Mouse (Mus musculus) heart, adult 2 months (tissue): Measurements from ENCODE around the gene Olfr479. TPM values are rescaled to one million over a fixed set of nuclear protein-coding genes. Genes with fewer than 3 reads are reported as not detected.
"Not testable (repeated sequence)": the region's sequence is repeated elsewhere in the genome, so short reads cannot be mapped to it uniquely, and the experiment has no call there.

Experiments used
- DNase-seq, 2 experiments: peaks; one replicate each; pipeline ENCODE4 v3.0.0; 2021
- H3K27ac ChIP-seq: fragments of 200-600 bp; 2 replicates; pipeline ENCODE4 v1.8.1; 2022
- H3K27me3 ChIP-seq: fragments of 200-500 bp; 2 replicates; pipeline ENCODE4 v1.6.1; 2012; ENCODE audit warnings: mild to moderate bottlenecking, low read length, inconsistent platforms, mixed read lengths; ENCODE audit not compliant: control insufficient read depth, insufficient read depth
- H3K36me3 ChIP-seq: fragments of 200-500 bp; 2 replicates; pipeline ENCODE4 v1.6.1; 2012; ENCODE audit warnings: low read length, inconsistent platforms; ENCODE audit not compliant: control insufficient read depth, insufficient read depth
- H3K4me1 ChIP-seq: fragments of 200-500 bp; 2 replicates; pipeline ENCODE4 v1.6.1; 2011; ENCODE audit warnings: low read length; ENCODE audit not compliant: control insufficient read depth, insufficient read depth
- H3K4me3 ChIP-seq: fragments of 200-600 bp; 2 replicates; pipeline ENCODE4 v1.8.1; 2022
- H3K79me2 ChIP-seq: fragments of 200-500 bp; replicated peaks from 2 replicates; pipeline ENCODE4 v1.6.1; 2012; ENCODE audit warnings: mild to moderate bottlenecking, inconsistent platforms, low read length, moderate library complexity, mixed read lengths; ENCODE audit not compliant: control insufficient read depth, insufficient read depth
- H3K9ac ChIP-seq: fragments of 200-500 bp; 2 replicates; pipeline ENCODE4 v1.6.1; 2012; ENCODE audit warnings: low read depth, mild to moderate bottlenecking, control low read depth, inconsistent platforms, low read length, mixed read lengths
- CTCF ChIP-seq: fragments of 200-600 bp; IDR thresholded peaks from 2 replicates; pipeline ENCODE4 v1.8.1; 2022; ENCODE audit warnings: antibody characterized with exemption, mild to moderate bottlenecking, moderate library complexity
- EP300 ChIP-seq: fragments of 200-500 bp; IDR thresholded peaks from 2 replicates; pipeline ENCODE4 v1.6.1; 2011; ENCODE audit warnings: low read depth, low read length, control low read depth; ENCODE audit not compliant: insufficient read depth
- POLR2A ChIP-seq: fragments of 200-500 bp; IDR thresholded peaks from 2 replicates; pipeline ENCODE4 v1.6.1; 2011; ENCODE audit warnings: mild to moderate bottlenecking, low read depth, low read length, control low read depth; ENCODE audit not compliant: insufficient read depth
- WGBS: fragments of 180-500 bp; shearing (Covaris S2); methylation state at CpG from one replicate; pipeline ENCODE4 v1.1.7; 2018; 5-methylcytosine and 5-hydroxymethylcytosine counted together
- intact Hi-C: fragments of 180-260 bp; cut with DNase I; formaldehyde crosslinking; loops from one replicate; pipeline ENCODE4 v1.15.1; 2025
- long read RNA-seq: library from polyadenylated mRNA; stranded (forward); transcript quantifications from one replicate; pipeline ENCODE4 v2.0.0, GENCODE M21; 2021
- polyA plus RNA-seq: library from polyadenylated mRNA; depleted of rRNA; stranded (reverse); fragments of >200 nt; gene quantifications from 2 replicates; pipeline ENCODE4 v1.2.3, GENCODE M21; 2012; rRNA removed
- total RNA-seq, 2 experiments: library from RNA; stranded (reverse); gene quantifications; 2 replicates each; pipeline ENCODE4 v1.2.3; 2021

The Olfr479 gene
- total RNA-seq (not detected), polyA plus RNA-seq (not detected in 2 replicates)
- long read RNA-seq = 0 reads

- DNase-seq = no peak
- intact Hi-C loops = no loop called here
- Histone ChIP-seq H3K27ac (no peak within 1 kb of the TSS), H3K27me3 (no peaks in the 10 kb centered on the region), H3K4me1 (no peaks in the 10 kb centered on the region), H3K4me3 (no peak within 1 kb of the TSS), H3K36me3 (no peaks in the 10 kb centered on the region), H3K9ac (no peak within 1 kb of the TSS), H3K79me2 (no peaks in the 10 kb centered on the region)
- 77% methylated on average over 2 of the region's 2 CpGs for WGBS
- TF ChIP-seq CTCF (no peak), EP300 (no peak)
Observed at GRCm38 (mm10) chr7:108050393-108050792, at the start of gene Olfr479. Olfr479 (plus strand) TSS chr7:108050693.

GRCm38 (mm10) chr7:108014256-108014655 lies 36.2 kb upstream of the Olfr479 start:
- H3K27ac ChIP-seq, H3K4me1 ChIP-seq, intact Hi-C loops: not testable (repeated sequence)

GRCm38 (mm10) chr7:108033889-108034288 lies 16.6 kb upstream of the Olfr479 start, which contains the start of gene Olfr478:
Olfr478 (minus strand) TSS chr7:108033989.
- TF ChIP-seq EP300 (no peak), CTCF (no peak), POLR2A (no peak)
- Histone ChIP-seq H3K4me1 (no peaks in the 10 kb centered on the region), H3K9ac (no peak within 1 kb of the TSS), H3K36me3 (no peaks in the 10 kb centered on the region), H3K27me3 (no peaks in the 10 kb centered on the region), H3K27ac (no peak within 1 kb of the TSS), H3K79me2 (no peaks in the 10 kb centered on the region), H3K4me3 (no peak within 1 kb of the TSS)
- no peak for DNase-seq
- intact Hi-C loops = no loop called here
- WGBS = 60% methylated on average over 3 of the region's 3 CpGs

More at GRCm38 (mm10) chr7:108014256-108014655, 36.2 kb upstream of the Olfr479 start:
- not testable (repeated sequence) for H3K79me2 ChIP-seq, H3K9ac ChIP-seq, DNase-seq, H3K27me3 ChIP-seq, H3K4me3 ChIP-seq, H3K36me3 ChIP-seq

DNA sequence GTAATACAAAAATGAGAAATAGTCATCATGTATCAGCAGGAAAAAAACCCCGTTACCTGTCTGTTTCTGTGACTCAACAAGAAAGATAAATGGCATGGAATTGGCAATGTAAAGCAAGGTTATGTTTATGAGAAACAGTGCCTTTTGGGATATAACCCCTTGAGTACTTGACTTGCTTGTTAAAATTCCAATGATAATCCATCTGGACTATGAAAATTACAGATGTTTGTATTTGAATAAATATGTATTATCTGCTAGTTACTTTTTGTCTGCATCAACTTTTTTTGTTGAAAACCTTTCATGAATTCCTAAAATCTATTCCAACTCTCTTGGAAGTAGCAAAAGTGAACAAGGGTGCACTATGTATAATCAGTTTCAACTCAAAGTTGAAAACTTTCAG lies 16.8 kb downstream of the Olfr479 start, which contains the start of gene Olfr480:
Gene Olfr480 (minus strand): TSS at position 101 of the 400 bp plus-strand sequence.
- no peak for TF ChIP-seq EP300
- TF ChIP-seq CTCF = no peak
- no peak for TF ChIP-seq POLR2A
- no peaks in the 10 kb centered on the region for H3K4me1 ChIP-seq
- 54% methylated on average over 1 of the region's 1 CpGs for WGBS

DNA sequence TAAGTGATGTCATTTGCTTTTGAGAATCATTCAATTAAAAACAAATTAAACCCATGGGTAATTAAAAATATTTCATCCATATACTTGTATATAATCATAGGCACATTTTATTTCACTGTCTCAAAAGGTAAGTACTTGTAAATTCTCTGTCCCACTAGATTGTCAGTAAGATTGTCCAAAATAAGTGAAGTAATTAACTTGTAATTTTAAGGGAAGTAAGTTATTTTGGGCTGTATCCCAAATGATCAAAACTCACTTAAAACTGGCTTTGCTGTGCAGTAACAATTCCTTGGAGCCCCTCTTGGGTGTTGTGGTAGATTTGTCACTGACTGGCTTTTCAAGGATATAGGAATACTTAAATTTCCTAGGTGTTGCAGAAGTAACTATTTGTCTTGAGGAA lies 29.1 kb downstream of the Olfr479 start, which contains the start of gene Olfr481:
Gene Olfr481 (plus strand): TSS at position 301 of the 400 bp plus-strand sequence.
- intact Hi-C loops = no loop called here
- Histone ChIP-seq H3K27ac (no peak within 1 kb of the TSS), H3K79me2 (no peaks in the 10 kb centered on the region), H3K4me3 (no peak within 1 kb of the TSS), H3K36me3 (no peaks in the 10 kb centered on the region), H3K4me1 (no peaks in the 10 kb centered on the region), H3K9ac (no peak within 1 kb of the TSS), H3K27me3 (no peaks in the 10 kb centered on the region)
- DNase-seq = no peak
- TF ChIP-seq POLR2A (no peak), EP300 (no peak), CTCF (no peak)

More for the DNA sequence above, 16.8 kb downstream of the Olfr479 start, which contains the start of gene Olfr480:
- Histone ChIP-seq H3K79me2 (no peaks in the 10 kb centered on the region), H3K27me3 (no peaks in the 10 kb centered on the region), H3K27ac (no peak within 1 kb of the TSS), H3K4me3 (no peak within 1 kb of the TSS), H3K36me3 (no peaks in the 10 kb centered on the region), H3K9ac (no peak within 1 kb of the TSS)
- DNase-seq = no peak
- intact Hi-C loops = no loop called here

GRCm38 (mm10) chr7:108097486-108097885 lies 47.0 kb downstream of the Olfr479 start, which contains the start of gene Olfr482:
Olfr482 (minus strand) TSS chr7:108097586.
- Histone ChIP-seq H3K4me3 (no peak within 1 kb of the TSS), H3K79me2 (no peaks in the 10 kb centered on the region), H3K27me3 (no peaks in the 10 kb centered on the region), H3K4me1 (no peaks in the 10 kb centered on the region), H3K27ac (no peak within 1 kb of the TSS), H3K9ac (no peak within 1 kb of the TSS), H3K36me3 (no peaks in the 10 kb centered on the region)
- 52% methylated on average over 1 of the region's 1 CpGs for WGBS
- DNase-seq = no peak
- intact Hi-C loops = no loop called here
- TF ChIP-seq EP300 (no peak), POLR2A (no peak), CTCF (no peak)
